Mouse (Mus musculus) gastrocnemius, postnatal 36 days (tissue): ENCODE data around the gene Lurap1l. TPM values are rescaled to one million over a fixed set of nuclear protein-coding genes. Genes with fewer than 3 reads are reported as not detected.
A peak's percentile ranks its signal among the peaks of the same experiment; 100 is the strongest.

Source experiments
- DNase-seq, 2 experiments: peaks; one replicate each; pipeline ENCODE4 v3.0.0; 2022
- intact Hi-C: fragments of 180-260 bp; cut with DNase I; formaldehyde crosslinking; loops from one replicate; pipeline ENCODE4 v1.15.1; 2025
- long read RNA-seq, 2 experiments: library from polyadenylated mRNA; stranded (forward); transcript quantifications; one replicate each; pipeline ENCODE4 v2.0.0; 2021
- total RNA-seq, 2 experiments: library from RNA; stranded (reverse); gene quantifications; 2 replicates each; pipeline ENCODE4 v1.2.3; 2021

Lurap1l gene
- total RNA-seq: 1 to 10 TPM; 1.1 to 1.3 TPM
- long read RNA-seq, experiment 1, partial matches to known transcripts: 0 of 3 reads
- long read RNA-seq, experiment 1, other reads (novel, unspliced or antisense): 1 of 3 reads
- long read RNA-seq, experiment 2, transcript Lurap1l-201 (2 exons, 3,066 nt): major isoform, 5 of 5 reads
- long read RNA-seq, experiment 2, partial matches to known transcripts: 0 of 5 reads
- long read RNA-seq, experiment 2, other reads (novel, unspliced or antisense): 0 of 5 reads

- DNase-seq: peak; percentile 10 to 18
- intact Hi-C loops: no loop called here
These were observed at the start of gene Lurap1l for GRCm38 (mm10) chr4:80910481-80910870. Lurap1l (plus strand) TSS chr4:80910646.

DNA sequence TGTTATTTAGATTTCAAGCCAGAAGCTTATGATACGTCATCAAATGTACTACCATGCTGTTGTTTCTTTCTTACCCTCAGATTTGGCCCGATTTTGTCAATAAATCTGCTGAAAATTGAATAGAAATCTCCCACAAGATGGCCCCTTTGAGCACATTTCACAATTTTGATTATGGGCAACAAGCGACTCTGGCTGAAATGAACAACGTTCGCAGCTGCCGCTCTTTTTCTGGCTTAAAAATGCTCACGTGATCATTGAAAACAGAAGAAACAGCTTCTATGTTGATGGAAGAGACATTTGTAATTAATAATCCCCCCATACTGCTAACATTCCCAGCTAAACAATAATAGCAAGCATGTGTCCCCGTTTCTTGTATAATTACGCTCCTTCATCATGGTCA is 47.5 kb upstream of the Lurap1l start:
- intact Hi-C loops: no loop called here

DNA sequence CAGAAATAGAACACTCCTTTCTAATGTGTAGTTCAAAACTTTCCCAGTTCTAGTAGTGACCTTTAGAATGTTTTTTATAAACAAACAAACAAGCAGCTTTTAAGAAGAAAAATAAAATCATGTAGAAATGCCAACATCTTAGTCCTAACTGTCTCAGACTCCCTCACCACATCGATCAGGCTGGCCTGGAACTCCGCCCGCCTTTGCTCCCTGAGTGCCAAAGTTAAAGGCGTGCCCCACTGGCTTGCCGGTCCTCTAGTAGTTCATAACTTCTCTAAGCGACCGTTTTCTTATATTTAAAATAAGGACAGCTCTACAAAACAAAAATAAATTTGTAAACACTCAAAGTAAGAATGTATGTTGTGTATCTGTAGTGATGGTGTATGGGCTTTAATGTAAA is 46.5 kb upstream of the Lurap1l start:
- intact Hi-C loops: no loop called here
- no peak for DNase-seq

More for the DNA sequence above, 47.5 kb upstream of the Lurap1l start:
- no peak for DNase-seq

DNA sequence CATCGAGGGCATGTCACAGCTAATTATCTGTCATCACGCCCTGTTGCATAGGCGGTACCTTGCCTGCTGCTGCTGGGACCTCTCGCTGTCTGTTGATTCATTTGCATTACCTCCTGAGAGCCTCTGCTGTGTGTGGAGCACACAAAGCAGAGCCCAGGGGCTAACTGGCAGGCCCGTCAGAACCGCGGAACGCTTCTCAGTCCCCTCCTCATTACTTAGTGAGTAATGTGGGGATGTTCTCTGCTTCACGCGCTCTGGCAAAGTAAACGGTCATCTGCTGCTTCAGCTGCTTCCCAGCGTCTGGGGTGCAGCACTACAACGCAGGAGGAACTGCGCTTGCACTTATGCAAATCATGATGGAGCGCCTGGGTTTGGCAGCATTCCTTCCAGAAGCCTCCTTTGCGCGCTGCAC is 45.9 kb upstream of the Lurap1l start:
- intact Hi-C loops: no loop called here
- DNase-seq: peak in 1 of 2 experiments; percentile 16

DNA sequence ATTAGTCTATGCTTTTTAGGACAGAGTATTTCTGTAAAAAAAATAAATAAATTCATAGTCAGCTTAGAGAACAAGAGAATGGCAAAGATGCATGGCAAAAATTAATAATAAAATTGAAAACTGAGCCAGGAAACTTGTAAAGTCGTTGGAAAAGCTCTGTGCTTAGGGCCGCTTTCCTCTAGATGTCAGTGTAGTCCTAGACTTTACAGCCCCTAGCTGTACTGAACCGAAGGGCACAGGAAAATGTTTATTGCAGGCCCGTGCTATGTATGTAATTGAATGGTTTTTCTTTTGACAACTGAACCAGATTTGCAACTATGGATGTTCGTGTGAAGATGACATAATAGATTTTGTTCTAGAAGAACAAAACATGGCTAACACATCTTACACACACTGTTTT is 44.4 kb upstream of the Lurap1l start:
- intact Hi-C loops: no loop called here
- no peak for DNase-seq

DNA sequence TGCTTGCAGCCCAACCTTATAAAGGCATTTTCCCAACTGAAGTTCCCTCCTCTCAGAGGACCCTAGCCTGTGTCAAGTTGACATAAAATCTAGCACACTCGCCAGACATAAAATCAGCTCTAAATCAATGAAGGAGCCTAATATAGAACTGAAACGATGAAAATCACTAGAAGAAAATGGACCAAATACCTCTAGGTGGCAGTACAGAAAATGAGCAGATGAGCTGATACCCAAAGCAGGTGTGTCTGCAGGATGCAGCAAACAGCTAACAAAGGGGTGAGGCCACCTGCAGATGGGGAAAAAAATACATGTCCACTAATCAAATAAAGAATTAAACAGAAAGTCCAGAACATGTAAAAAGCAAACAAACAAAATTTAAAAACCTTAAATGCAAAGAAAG is 40.8 kb upstream of the Lurap1l start:
- DNase-seq: no peak
- intact Hi-C loops: no loop called here

DNA sequence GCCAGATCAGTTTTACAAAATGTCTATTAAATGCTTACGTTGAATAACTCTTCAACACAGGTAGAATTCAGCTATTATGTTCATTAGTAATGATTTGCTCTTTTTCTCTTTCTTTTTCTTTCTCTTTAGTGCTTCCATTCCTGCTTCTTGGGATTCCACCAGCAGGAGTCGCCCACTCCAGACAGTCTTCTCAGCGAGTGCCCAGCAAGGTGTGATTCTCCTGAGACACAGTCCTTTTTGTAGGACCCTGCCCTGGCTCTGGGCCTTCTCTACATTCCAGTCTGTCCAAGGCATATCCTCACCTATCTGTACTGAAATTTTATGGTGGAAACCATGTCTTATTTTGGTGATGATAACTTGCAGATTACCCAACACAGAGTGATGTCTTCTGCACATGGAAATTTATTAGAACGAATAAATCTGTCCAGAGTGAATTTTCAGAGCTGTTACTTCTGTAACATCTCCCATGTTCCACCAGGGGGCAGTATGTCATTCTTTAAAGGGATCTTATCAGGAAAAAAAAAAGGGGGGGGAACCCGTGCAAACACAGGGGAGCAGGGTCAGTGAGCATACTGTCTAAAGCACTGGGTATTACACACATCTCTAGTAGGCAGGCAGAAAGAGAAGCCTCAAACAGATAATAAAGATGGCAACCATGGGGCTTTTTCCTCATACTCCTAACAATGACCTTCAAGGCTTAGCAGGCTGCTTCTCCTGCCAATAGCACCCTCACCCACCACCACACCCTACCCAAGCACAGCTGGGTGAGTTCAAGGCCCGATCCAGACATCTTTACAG is 37.4 kb upstream of the Lurap1l start:
- no peak for DNase-seq
- intact Hi-C loops: loop anchor here (5.0 to 10.0 kb wide), 2 partner anchors 82 to 379 kb away; no protein-coding TSS in a partner anchor

GRCm38 (mm10) chr4:80874121-80874859 is 36.2 kb upstream of the Lurap1l start:
- intact Hi-C loops: loop anchor here (5.0 to 10.0 kb wide), 2 partner anchors 81 to 378 kb away; no protein-coding TSS in a partner anchor

GRCm38 (mm10) chr4:80875055-80875454 is 35.4 kb upstream of the Lurap1l start:
- DNase-seq: no peak
- intact Hi-C loops: loop anchor here (10.0 kb wide), 1 partner anchor 80 kb away; no protein-coding TSS in a partner anchor

More at GRCm38 (mm10) chr4:80874121-80874859, 36.2 kb upstream of the Lurap1l start:
- DNase-seq: no peak

DNA sequence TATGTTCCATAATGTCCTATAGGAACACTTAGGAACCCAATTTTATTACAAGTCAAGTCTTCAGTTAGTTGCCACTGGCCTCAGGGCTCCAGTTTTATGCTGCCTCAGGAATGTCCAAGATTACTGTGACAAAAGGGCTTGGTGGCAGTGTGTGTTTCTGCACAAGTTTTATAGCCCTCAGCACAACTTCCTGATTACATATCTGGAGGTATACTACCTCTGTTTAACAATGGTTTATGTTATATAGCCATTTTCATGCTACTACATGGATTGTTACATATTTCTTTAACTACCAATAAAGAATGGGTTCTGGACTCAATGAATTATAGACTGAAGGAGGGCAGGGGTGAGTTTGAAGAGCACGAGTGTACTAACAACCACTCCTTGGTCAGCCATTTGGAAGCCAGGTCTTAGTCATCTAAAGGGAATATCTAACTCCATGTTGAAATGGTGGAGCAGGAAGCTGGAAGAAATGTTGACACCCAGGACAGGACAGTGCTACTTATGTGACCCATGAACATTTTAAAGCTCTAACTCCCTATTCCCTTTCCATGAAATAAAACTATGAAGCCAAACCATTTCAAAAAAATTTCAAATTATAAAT is 28.3 kb upstream of the Lurap1l start:
- intact Hi-C loops: no loop called here
- no peak for DNase-seq

- intact Hi-C loops: no loop called here
- no peak for DNase-seq
These were observed 23.8 kb upstream of the Lurap1l start for GRCm38 (mm10) chr4:80886631-80887030.

DNA sequence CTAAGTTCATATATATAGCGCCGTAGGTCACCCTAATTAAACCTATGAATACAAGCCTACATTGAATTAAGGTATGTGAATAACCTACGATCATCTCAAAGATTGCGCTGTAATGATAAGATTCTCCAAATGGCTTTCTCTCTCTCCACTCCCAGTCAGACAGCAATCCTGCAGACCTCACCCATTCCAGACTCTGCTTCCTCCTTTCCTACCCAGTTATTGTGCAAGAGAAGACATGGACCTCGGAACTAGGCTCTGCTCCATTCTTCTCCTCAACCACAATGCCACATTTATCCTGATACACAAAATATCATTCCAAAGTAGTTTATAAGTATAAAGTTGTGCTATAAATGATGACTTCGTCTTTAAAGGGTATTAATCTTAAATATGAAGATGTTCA is 19.4 kb upstream of the Lurap1l start:
- no peak for DNase-seq
- intact Hi-C loops: no loop called here

GRCm38 (mm10) chr4:80895278-80895894 is 15.1 kb upstream of the Lurap1l start:
- intact Hi-C loops: no loop called here
- no peak for DNase-seq

- no peak for DNase-seq
- intact Hi-C loops: no loop called here
These were observed 3.7 kb upstream of the Lurap1l start for GRCm38 (mm10) chr4:80906726-80907125.

GRCm38 (mm10) chr4:80907973-80908372 is 2.5 kb upstream of the Lurap1l start:
- intact Hi-C loops: no loop called here
- DNase-seq: no peak

GRCm38 (mm10) chr4:80908902-80909301 is 1.5 kb upstream of the Lurap1l start:
- intact Hi-C loops: no loop called here
- DNase-seq: no peak

DNA sequence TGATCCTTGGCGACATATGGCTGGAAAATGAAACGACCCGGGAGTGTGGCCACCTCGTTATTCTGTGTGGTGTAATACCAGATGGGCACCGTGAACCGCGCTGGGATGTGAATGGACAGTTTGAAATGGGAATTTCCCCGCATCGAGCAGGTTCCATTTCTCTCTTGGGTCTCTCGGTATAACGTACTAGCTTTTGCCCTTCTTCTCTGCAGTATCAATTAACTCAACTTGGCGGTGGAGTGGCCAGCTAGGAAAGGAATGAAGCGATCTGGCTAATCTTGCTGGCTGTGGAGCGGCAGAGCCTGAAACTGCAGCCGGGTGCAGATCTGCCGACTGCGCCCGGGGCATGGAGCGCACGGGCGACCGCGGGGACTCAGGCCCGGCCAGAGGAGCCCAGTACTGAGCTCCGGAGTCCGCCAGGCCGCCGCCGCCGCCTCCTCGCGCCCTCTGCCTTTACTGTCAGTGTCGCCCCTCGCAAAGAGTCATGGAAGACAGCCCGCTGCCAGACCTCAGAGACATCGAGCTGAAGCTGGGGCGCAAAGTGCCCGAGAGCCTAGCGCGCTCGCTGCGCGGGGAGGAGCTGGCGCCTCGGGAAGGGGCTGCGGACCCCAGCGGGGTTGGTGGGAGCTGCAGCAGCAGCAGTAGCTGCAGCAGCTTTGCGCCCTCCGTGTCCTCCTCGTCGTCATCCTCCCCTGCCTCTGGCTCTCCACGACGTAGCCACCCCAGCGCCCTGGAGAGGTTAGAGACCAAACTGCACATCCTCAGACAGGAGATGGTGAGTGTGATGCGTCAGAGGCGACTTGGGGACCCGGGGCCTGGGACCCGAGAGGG is 640 bp downstream of the Lurap1l start:
- intact Hi-C loops: no loop called here
- DNase-seq: peak; percentile 7 to 47

GRCm38 (mm10) chr4:80911706-80912540 is 1.5 kb downstream of the Lurap1l start:
- peak; percentile 69 for DNase-seq
- intact Hi-C loops: no loop called here
